Mouse (Mus musculus) kidney, adult 2 months (tissue): ENCODE measurements around the gene Spib. TPM values are rescaled to one million over a fixed set of nuclear protein-coding genes. Genes with fewer than 3 reads are reported as not detected.
A peak's percentile ranks its signal among the peaks of the same experiment; 100 is the strongest.

Experiments used
- DNase-seq: peaks from one replicate; pipeline ENCODE4 v3.0.0; 2021
- H3K27ac ChIP-seq: fragments of 200-500 bp; 2 replicates; pipeline ENCODE4 v1.5.1; 2012; ENCODE audit warnings: low read depth, low read length, control low read depth, inconsistent platforms; ENCODE audit not compliant: insufficient read depth
- H3K27me3 ChIP-seq: fragments of 200-500 bp; replicated peaks from 2 replicates; pipeline ENCODE4 v1.6.1; 2012; ENCODE audit warnings: mild to moderate bottlenecking, moderate library complexity, low read length, inconsistent platforms; ENCODE audit not compliant: control insufficient read depth, insufficient read depth
- H3K36me3 ChIP-seq: fragments of 200-500 bp; 2 replicates; pipeline ENCODE4 v1.6.1; 2012; ENCODE audit warnings: mild to moderate bottlenecking, moderate library complexity, low read length, inconsistent platforms; ENCODE audit not compliant: control insufficient read depth, insufficient read depth
- H3K4me1 ChIP-seq: fragments of 200-500 bp; 2 replicates; pipeline ENCODE4 v1.6.1; 2011; ENCODE audit warnings: low read length; ENCODE audit not compliant: control insufficient read depth, insufficient read depth
- H3K4me3 ChIP-seq: fragments of 200-500 bp; 2 replicates; pipeline ENCODE4 v1.5.1; 2011; ENCODE audit warnings: mild to moderate bottlenecking, low read depth, low read length, control low read depth; ENCODE audit not compliant: insufficient read depth
- CTCF ChIP-seq: fragments of 200-500 bp; conservative IDR thresholded peaks from 2 replicates; pipeline ENCODE4 v1.5.1; 2011; ENCODE audit warnings: low read depth, mild to moderate bottlenecking, control low read depth, low read length, moderate library complexity, mixed read lengths; ENCODE audit not compliant: insufficient read depth, insufficient read length
- POLR2A ChIP-seq: fragments of 200-500 bp; IDR thresholded peaks from one replicate; pipeline ENCODE4 v1.6.1; 2011; ENCODE audit warnings: low read depth, low read length, control low read depth
- WGBS: fragments of 180-500 bp; shearing (Covaris S2); methylation state at CpG from one replicate; pipeline ENCODE4 v1.1.7; 2018; 5-methylcytosine and 5-hydroxymethylcytosine counted together
- polyA plus RNA-seq: library from polyadenylated mRNA; depleted of rRNA; stranded (reverse); fragments of >200 nt; gene quantifications from 2 replicates; pipeline ENCODE4 v1.2.3, GENCODE M21; 2012; rRNA removed

The Spib gene
- polyA plus RNA-seq, 1 experiment, result 8.3 TPM

- no peak for DNase-seq
- Histone ChIP-seq H3K4me3 (no peak overlapping the region), H3K27ac (no peak overlapping the region), H3K27me3 (no peaks in the 10 kb centered on the region), H3K4me1 (no peaks in the 10 kb centered on the region), H3K36me3 (no peaks in the 10 kb centered on the region)
- 78% methylated on average over 7 of the region's 7 CpGs for WGBS
- TF ChIP-seq CTCF (no peak), POLR2A (no peak)
These were observed 46.2 kb downstream of the Spib start for GRCm38 (mm10) chr7:44485572-44486195.

- no peak overlapping the region for H3K4me3 ChIP-seq
- no peaks in the 10 kb centered on the region for H3K4me1 ChIP-seq
- H3K36me3 ChIP-seq, result no peaks in the 10 kb centered on the region
- no peak for TF ChIP-seq POLR2A
- TF ChIP-seq CTCF, result peak; percentile 99
- H3K27ac ChIP-seq, result no peak overlapping the region
- peak; percentile 73 for DNase-seq
- 42% methylated on average over 5 of the region's 5 CpGs for WGBS
- H3K27me3 ChIP-seq, result no peaks in the 10 kb centered on the region
These were observed 46.9 kb downstream of the Spib start for GRCm38 (mm10) chr7:44484841-44485571.

- TF ChIP-seq POLR2A (no peak), CTCF (no peak)
- no peak for DNase-seq
- Histone ChIP-seq H3K27ac (no peak overlapping the region), H3K36me3 (no peaks in the 10 kb centered on the region), H3K27me3 (no peaks in the 10 kb centered on the region), H3K4me1 (no peaks in the 10 kb centered on the region), H3K4me3 (no peak overlapping the region)
- WGBS, result 95% methylated on average over 1 of the region's 1 CpGs
These were observed 47.8 kb downstream of the Spib start for GRCm38 (mm10) chr7:44484109-44484508.

- Histone ChIP-seq H3K4me3 (no peak overlapping the region), H3K36me3 (no peaks in the 10 kb centered on the region), H3K27me3 (0 out of 2 replicates have a peak, but pooled peaks cover 1% of the 10 kb centered on the region), H3K27ac (no peak overlapping the region), H3K4me1 (no peaks in the 10 kb centered on the region)
- WGBS, result 52% methylated on average over 3 of the region's 3 CpGs
- TF ChIP-seq CTCF (no peak), POLR2A (no peak)
- no peak for DNase-seq
These were observed 48.9 kb downstream of the Spib start for GRCm38 (mm10) chr7:44482836-44483435.

Other genes with a start within 250 kb of the Spib start
- gene Clec11a, start 225.2 kb downstream of the Spib start, polyA plus RNA-seq, result 6.4 and 8.1 TPM in 2 replicates
- 0.43 and 0.66 TPM in 2 replicates for gene Shank1, start 221.8 kb downstream of the Spib start, polyA plus RNA-seq
- gene Syt3, start 148.0 kb downstream of the Spib start, polyA plus RNA-seq, result 12.0 and 12.9 TPM in 2 replicates
- 0.69 and 0.75 TPM in 2 replicates for gene 1700008O03Rik, start 146.3 kb downstream of the Spib start, polyA plus RNA-seq
- gene Lrrc4b, start 103.1 kb downstream of the Spib start, polyA plus RNA-seq, result 0.30 and 0.52 TPM in 2 replicates
- gene Aspdh, start 66.7 kb downstream of the Spib start, polyA plus RNA-seq, result 224 and 293 TPM in 2 replicates
- gene Josd2, start 64.1 kb downstream of the Spib start, polyA plus RNA-seq, result 92.8 and 129 TPM in 2 replicates
- gene Emc10, start 35.5 kb downstream of the Spib start, polyA plus RNA-seq, result 298 and 346 TPM in 2 replicates
- 12.2 and 18.6 TPM in 2 replicates for gene Fam71e1, start 35.5 kb downstream of the Spib start, polyA plus RNA-seq
- gene Mybpc2, start 7.4 kb downstream of the Spib start, polyA plus RNA-seq, result 0.12 and 6.4 TPM in 2 replicates
- gene Pold1, start 16.8 kb upstream of the Spib start, polyA plus RNA-seq, result 12.7 and 14.2 TPM in 2 replicates
- gene Nr1h2, start 21.9 kb upstream of the Spib start, polyA plus RNA-seq, result 136 and 159 TPM in 2 replicates
- 4,402 and 6,941 TPM in 2 replicates for gene Napsa, start 40.3 kb upstream of the Spib start, polyA plus RNA-seq
- 19.1 and 20.6 TPM in 2 replicates for gene Kcnc3, start 58.6 kb upstream of the Spib start, polyA plus RNA-seq
- gene Myh14, start 138.8 kb upstream of the Spib start, polyA plus RNA-seq, result 8.5 and 12.4 TPM in 2 replicates
- not detected in 2 replicates for gene Izumo2, start 176.7 kb upstream of the Spib start, polyA plus RNA-seq
- gene Vrk3, start 216.3 kb upstream of the Spib start, polyA plus RNA-seq, result 78.9 and 93.7 TPM in 2 replicates
- 0.04 and 0.09 TPM in 2 replicates for gene Zfp473, start 219.0 kb upstream of the Spib start, polyA plus RNA-seq